Mouse (Mus musculus) retina, adult 2 months (tissue): Measurements from ENCODE around the gene Slc31a2.

Source experiments
- DNase-seq: peaks from one replicate; pipeline ENCODE4 v3.0.0-alpha.2; 2012; ENCODE audit warnings: low read depth, low spot score

Slc31a2 gene

GRCm38 (mm10) chr4:62316456-62316855, 54.1 kb downstream of the Slc31a2 start:
- no peak for DNase-seq

- no peak for DNase-seq
Observed at GRCm38 (mm10) chr4:62318294-62318693, 55.9 kb downstream of the Slc31a2 start.

GRCm38 (mm10) chr4:62322684-62323083, 60.3 kb downstream of the Slc31a2 start:
- no peak for DNase-seq

- no peak for DNase-seq
Observed at GRCm38 (mm10) chr4:62326111-62326510, 63.7 kb downstream of the Slc31a2 start.

- DNase-seq = no peak
Observed at GRCm38 (mm10) chr4:62328941-62329660, 66.7 kb downstream of the Slc31a2 start.

GRCm38 (mm10) chr4:62331977-62332376, 69.6 kb downstream of the Slc31a2 start:
- DNase-seq = no peak

- no peak for DNase-seq
Observed at GRCm38 (mm10) chr4:62338536-62338935, 76.2 kb downstream of the Slc31a2 start.

- DNase-seq = no peak
Observed at GRCm38 (mm10) chr4:62344000-62344399, 81.6 kb downstream of the Slc31a2 start.

- no peak for DNase-seq
Observed at GRCm38 (mm10) chr4:62345827-62346226, 83.5 kb downstream of the Slc31a2 start.

- DNase-seq = no peak
Observed at GRCm38 (mm10) chr4:62347605-62348328, 85.4 kb downstream of the Slc31a2 start.
